Mouse (Mus musculus) liver, embryonic 14.5 days (tissue): ENCODE results near the gene Apoc3. TPM values are rescaled to one million over a fixed set of nuclear protein-coding genes. Genes with fewer than 3 reads are reported as not detected.

Experiments
- ATAC-seq: fragments of 200-750 bp; cut with Nextera tagmentation; 2 replicates; pipeline ENCODE4 v1.8.0; 2017; ENCODE audit warnings: moderate number of reproducible peaks, mild to moderate bottlenecking, moderate library complexity; ENCODE audit not compliant: insufficient read depth
- DNase-seq, 3 experiments: peaks; one replicate each; pipeline ENCODE4 v3.0.0-alpha.2; 2012 to 2013; ENCODE audit warnings: low read depth in 3 of 3, low spot score in 3 of 3
- H3K27ac ChIP-seq: fragments of 300-500 bp; sonication (generic); 2 replicates; pipeline ENCODE4 v1.5.1; 2014; ENCODE audit warnings: moderate library complexity, mild to moderate bottlenecking, control low read depth, inconsistent platforms
- H3K27me3 ChIP-seq: fragments of 300-500 bp; sonication (generic); 2 replicates; pipeline ENCODE4 v1.6.1; 2014; ENCODE audit warnings: mild to moderate bottlenecking, low read length, moderate library complexity; ENCODE audit not compliant: control insufficient read depth, insufficient read depth
- H3K36me3 ChIP-seq: fragments of 300-500 bp; sonication (generic); replicated peaks from 2 replicates; pipeline ENCODE4 v1.6.1; 2014; ENCODE audit warnings: low read depth; ENCODE audit not compliant: control insufficient read depth, insufficient read depth
- H3K4me1 ChIP-seq, 2 experiments: fragments of 200-500 bp in 1 of 2; fragments of 300-500 bp in 1 of 2; sonication (generic) in 1 of 2; replicated peaks; 2 replicates each; pipeline ENCODE4 v1.6.1; 2012 to 2014; ENCODE audit warnings: antibody characterized with exemption in 1 of 2, inconsistent platforms in 1 of 2, low read length in 1 of 2; ENCODE audit not compliant: control insufficient read depth in 2 of 2, insufficient read depth in 2 of 2
- H3K4me2 ChIP-seq: fragments of 300-500 bp; sonication (generic); 2 replicates; pipeline ENCODE4 v1.6.1; 2014; ENCODE audit warnings: low read depth, mild to moderate bottlenecking, control low read depth, moderate library complexity
- H3K4me3 ChIP-seq, 2 experiments: fragments of 200-500 bp in 1 of 2; fragments of 300-500 bp in 1 of 2; sonication (generic) in 1 of 2; 2 replicates each; pipeline ENCODE4 v1.5.1; 2012 to 2014; ENCODE audit warnings: low read depth in 2 of 2, low read length in 2 of 2, mild to moderate bottlenecking in 2 of 2, control low read depth in 1 of 2, inconsistent platforms in 1 of 2, moderate library complexity in 1 of 2; ENCODE audit not compliant: insufficient read depth in 1 of 2
- H3K9ac ChIP-seq: fragments of 300-500 bp; sonication (generic); replicated peaks from 2 replicates; pipeline ENCODE4 v1.6.1; 2014; ENCODE audit warnings: mild to moderate bottlenecking, control low read depth, moderate library complexity
- H3K9me3 ChIP-seq: fragments of 300-500 bp; sonication (generic); 2 replicates; pipeline ENCODE4 v1.6.1; 2016; ENCODE audit warnings: low read length, mixed read lengths; ENCODE audit not compliant: control insufficient read depth
- CTCF ChIP-seq: IDR thresholded peaks from 2 replicates; pipeline ENCODE4 v1.5.1; 2016; ENCODE audit warnings: antibody characterized with exemption, low read depth, control low read depth
- EP300 ChIP-seq: IDR thresholded peaks from 2 replicates; pipeline ENCODE4 v1.6.1; 2016; ENCODE audit warnings: antibody characterized with exemption, low read depth
- WGBS: fragments of 180-500 bp; shearing (Covaris S2); extraction: QIAGEN DNeasy Blood & Tissue Kit; methylation state at CpG from one replicate; pipeline ENCODE4 v1.1.7; 2014; ENCODE audit not compliant: insufficient replicate concordance; 5-methylcytosine and 5-hydroxymethylcytosine counted together
- polyA plus RNA-seq, 2 experiments: library from polyadenylated mRNA; depleted of rRNA in 1 of 2; stranded (reverse) in 1 of 2; unstranded in 1 of 2; fragments of >200 nt; fragmentation: Nextera tagmentation in 1 of 2; extraction: Ambion mirVana in 1 of 2; gene quantifications; 2 replicates each; pipeline versions ENCODE4 v1.2.1 to v1.2.3; 2012 to 2014

Gene Apoc3
- polyA plus RNA-seq, 2 experiments = 2.7 to 5.8 TPM

DNA sequence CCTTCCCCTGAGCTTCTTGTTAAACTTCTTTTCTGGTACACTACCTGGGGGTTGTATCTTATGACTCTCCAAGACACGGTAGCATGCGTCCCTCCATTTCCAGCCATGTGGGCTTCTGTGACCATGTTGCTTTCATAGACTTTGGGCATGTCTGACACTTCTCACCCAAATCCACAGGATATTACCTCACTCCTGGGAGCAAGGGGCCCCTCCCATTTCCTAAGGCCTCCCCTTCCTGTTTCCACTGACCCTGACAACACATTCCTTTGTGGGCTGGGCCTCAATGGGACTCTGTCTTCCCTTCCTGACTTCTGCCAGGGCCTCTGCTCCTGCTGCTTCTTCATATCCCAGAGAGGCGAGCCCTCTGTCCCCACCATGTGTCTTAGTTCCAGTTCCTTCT, 22.1 kb upstream of the Apoc3 start:
- Histone ChIP-seq H3K4me1 (peaks cover 0 to 2% of the 10 kb centered on the region in 2 experiments; a peak in 1 of 4 replicates), H3K4me3 (no peak overlapping the region), H3K27me3 (no peaks in the 10 kb centered on the region), H3K27ac (no peak overlapping the region), H3K9me3 (no peaks in the 10 kb centered on the region), H3K9ac (no peak overlapping the region), H3K36me3 (no peaks in the 10 kb centered on the region), H3K4me2 (no peak overlapping the region)
- DNase-seq (no peak), ATAC-seq (no peak)
- TF ChIP-seq EP300 = no peak
- TF ChIP-seq CTCF = no peak
- WGBS = 59% methylated on average over 3 of the region's 3 CpGs

DNA sequence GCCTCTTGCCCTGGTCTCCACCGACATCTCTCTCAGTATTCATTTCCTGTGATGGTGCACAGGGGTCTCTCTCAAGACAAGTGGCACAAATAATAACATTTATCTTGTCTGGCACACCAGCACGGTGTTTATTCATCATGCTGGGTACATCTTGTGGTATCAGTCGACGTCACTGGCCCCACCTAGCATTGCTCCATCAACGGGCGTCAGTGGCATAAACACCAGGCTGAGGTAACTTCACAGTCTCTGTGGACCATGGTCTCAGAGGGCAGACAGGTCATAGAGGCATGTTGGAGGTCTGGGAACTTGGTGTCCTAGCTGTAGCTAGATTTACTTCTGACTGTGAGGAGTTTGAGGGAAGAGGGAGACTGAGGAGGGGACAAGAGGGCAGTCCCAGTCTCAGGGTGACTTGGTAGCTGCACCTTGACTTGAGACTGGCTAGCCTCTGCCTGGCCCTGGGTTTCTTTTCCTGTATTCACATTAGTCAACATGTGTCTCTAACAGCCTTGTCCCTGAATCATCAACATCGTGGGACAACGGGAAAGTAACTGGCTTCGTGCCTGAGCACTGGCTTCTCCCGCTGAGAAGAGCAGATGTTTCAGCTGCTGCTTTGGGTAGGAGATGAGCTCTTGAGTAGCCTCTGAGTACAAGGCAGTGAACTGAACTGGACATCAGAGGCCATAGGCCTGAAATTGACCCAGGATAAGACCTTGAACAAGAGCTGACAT, 21.4 kb upstream of the Apoc3 start:
- TF ChIP-seq CTCF (no peak), EP300 (no peak)
- Histone ChIP-seq H3K9me3 (no peaks in the 10 kb centered on the region), H3K4me3 (no peak overlapping the region), H3K4me1 (peaks cover 0 to 2% of the 10 kb centered on the region in 2 experiments; a peak in 1 of 4 replicates), H3K27ac (no peak overlapping the region), H3K27me3 (no peaks in the 10 kb centered on the region), H3K9ac (no peak overlapping the region), H3K36me3 (no peaks in the 10 kb centered on the region), H3K4me2 (no peak overlapping the region)
- WGBS = 66% methylated on average over 10 of the region's 10 CpGs
- no peak for DNase-seq
- ATAC-seq = no peak

DNA sequence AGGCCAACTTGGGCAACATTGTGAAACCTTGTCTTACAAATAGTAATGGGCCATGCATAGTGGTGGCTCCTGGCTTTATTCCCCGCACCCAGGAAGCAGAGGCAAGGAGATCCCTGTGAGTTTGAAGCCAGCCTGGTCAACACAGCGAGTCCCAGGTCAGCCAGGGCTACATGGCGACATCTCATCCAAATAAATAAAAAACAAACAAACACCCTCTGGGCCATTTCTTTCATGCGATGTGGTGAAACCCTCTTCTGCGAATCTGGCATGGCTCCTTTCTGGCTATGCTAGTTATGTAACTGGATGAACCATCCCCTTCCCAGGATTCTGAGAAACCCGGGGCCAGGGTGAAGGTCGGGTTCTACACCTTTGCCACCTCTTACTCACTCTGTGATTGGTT, 20.7 kb upstream of the Apoc3 start:
- TF ChIP-seq CTCF = no peak
- TF ChIP-seq EP300 = no peak
- Histone ChIP-seq H3K27me3 (no peaks in the 10 kb centered on the region), H3K4me1 (peaks cover 0 to 2% of the 10 kb centered on the region in 2 experiments; a peak in 1 of 4 replicates), H3K9ac (no peak overlapping the region), H3K36me3 (no peaks in the 10 kb centered on the region), H3K4me2 (no peak overlapping the region), H3K9me3 (no peaks in the 10 kb centered on the region), H3K27ac (no peak overlapping the region), H3K4me3 (no peak overlapping the region)
- ATAC-seq = no peak
- no peak for DNase-seq
- 61% methylated on average over 7 of the region's 7 CpGs for WGBS

DNA sequence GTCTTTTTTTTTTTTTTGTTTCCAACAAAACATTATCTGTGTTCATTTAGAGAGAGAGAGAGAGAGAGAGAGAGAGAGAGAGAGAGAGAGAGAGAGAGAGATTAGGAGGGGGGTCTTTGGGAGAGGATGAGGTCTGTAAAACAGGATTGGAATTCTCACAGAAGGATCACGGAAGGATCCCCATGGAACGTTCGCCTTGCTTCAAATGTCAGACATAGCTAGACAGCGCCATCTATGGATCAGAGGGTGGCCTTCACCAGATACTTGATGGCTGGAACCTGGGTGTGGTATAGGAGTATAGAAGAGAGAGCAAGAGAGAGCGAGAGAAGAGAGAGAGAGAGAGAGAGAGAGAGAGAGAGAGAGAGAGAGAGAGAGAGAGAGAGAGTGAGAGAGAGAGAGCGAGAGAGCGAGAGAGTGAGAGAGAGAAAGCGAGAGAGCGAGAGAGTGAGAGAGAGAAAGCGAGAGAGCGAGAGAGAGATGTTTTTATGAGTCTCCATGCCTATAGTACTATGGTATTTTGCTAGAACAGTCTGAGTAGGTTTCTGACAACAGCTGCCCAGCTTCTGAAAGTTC, 11.4 kb upstream of the Apoc3 start:
- DNase-seq (peak in 2 of 3 experiments; percentile 28 to 50), ATAC-seq (no peak)
- TF ChIP-seq CTCF = peak; percentile 81
- TF ChIP-seq EP300 = no peak
- Histone ChIP-seq H3K4me1 (no peaks in the 10 kb centered on the region), H3K4me2 (peak overlapping the region; percentile 15; the same call in 1 of the 2 replicates), H3K9me3 (no peaks in the 10 kb centered on the region), H3K9ac (no peak overlapping the region), H3K27ac (no peak overlapping the region), H3K4me3 (no peak overlapping the region), H3K27me3 (no peaks in the 10 kb centered on the region), H3K36me3 (no peaks in the 10 kb centered on the region)
- WGBS = 21% methylated on average over 11 of the region's 11 CpGs

DNA sequence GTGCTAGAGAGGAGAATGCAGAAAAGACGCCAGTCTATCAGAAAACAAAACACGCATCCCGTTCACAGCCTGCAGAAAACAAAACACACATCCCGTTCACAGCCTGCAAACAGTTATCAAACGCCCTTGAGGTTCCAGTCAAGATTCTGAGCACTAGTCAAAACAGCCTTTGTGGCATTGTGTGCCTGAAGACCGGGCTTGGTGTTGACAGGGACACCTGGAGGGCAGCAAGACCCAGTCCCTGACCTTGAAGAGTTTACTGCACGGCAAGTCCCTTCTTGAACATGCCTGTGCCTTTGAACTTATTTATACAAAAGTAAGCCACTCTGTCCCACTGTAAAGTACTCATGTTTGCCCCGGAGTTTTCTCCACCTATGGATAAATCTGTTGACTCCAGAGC, 8.1 kb upstream of the Apoc3 start:
- no peak overlapping the region for H3K4me2 ChIP-seq
- no peaks in the 10 kb centered on the region for H3K9me3 ChIP-seq
- no peak overlapping the region for H3K4me3 ChIP-seq
- no peak for DNase-seq
- no peak overlapping the region for H3K27ac ChIP-seq
- no peaks in the 10 kb centered on the region for H3K27me3 ChIP-seq
- no peak for TF ChIP-seq CTCF
- no peak for TF ChIP-seq EP300
- WGBS = 52% methylated on average over 8 of the region's 8 CpGs
- no peak overlapping the region for H3K9ac ChIP-seq
- H3K36me3 ChIP-seq = no peaks in the 10 kb centered on the region
- no peak for ATAC-seq
- H3K4me1 ChIP-seq = no peaks in the 10 kb centered on the region; a peak in 1 of 4 replicates
